Mouse (Mus musculus) retina, embryonic 14.5 days (tissue): ENCODE results near the gene Sec14l3.
"Not testable (repeated sequence)": the region's sequence is repeated elsewhere in the genome, so short reads cannot be mapped to it uniquely, and the experiment has no call there.

ENCODE experiments used
- DNase-seq: peaks from one replicate; pipeline ENCODE4 v3.0.0-alpha.2; 2015; ENCODE audit warnings: low spot score

Gene Sec14l3

DNA sequence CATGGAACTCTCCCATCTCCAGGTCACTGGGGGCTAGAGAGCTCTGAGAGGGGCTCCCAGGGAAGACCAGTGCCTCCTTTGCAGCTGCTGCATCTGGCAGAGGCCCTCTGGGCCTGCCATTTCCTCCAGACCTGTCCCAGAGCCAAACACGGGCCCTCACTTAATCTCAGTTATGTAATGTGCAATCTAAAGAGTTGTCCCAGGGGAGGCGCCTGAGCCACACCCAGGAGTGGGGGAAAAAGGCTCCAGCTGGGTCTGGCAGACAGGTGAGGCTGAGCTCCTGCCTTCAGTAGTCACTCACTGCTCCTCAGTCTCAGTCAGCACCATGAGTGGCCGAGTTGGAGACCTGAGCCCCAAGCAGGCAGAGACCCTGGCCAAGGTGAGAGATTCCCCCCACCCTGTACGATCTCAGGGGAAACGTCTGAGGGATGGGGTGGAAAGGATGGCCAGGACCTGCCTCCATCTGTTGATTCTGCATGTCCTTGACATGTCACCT lies at the start of gene Sec14l3:
Gene Sec14l3, plus strand, starts transcription at position 215 of the 496 bp plus-strand sequence.
- DNase-seq = no peak

DNA sequence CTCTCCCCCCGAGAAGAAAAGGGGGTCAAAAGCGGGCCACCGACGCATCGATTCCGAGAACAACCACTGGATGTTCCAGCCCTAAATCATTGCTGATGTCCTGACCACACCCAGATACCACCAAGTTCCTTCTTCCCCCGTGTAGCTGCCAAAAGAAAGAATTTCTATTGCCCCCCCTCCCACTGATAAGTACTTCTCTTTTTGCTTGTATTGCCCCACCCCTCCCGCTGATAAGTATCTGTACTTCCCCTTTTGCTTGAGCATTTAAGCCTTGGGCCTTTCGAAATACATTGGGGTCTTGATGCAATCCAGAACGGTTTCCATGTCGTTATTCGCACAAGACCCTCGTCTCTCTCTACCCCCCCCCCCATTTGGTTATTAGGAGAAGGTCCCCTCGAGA lies 48.8 kb upstream of the Sec14l3 start:
- DNase-seq = not testable (repeated sequence)

DNA sequence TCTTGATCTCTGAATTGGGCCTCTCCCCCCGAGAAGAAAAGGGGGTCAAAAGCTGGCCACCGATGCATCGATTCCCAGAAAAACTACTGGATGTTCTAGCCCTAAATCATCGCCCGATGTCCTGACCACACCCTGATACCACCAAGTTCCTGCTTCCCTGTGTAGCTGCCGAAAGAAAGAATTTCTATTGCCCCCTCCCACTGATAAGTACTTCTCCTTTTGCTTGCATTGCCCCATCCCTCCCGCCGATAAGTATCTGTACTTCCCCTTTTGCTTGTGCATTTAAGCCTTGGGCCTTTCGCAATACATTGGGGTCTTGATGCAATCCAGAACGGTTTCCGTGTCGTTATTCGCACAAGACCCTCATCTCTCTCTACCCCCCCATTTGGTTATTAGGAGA lies 42.5 kb upstream of the Sec14l3 start:
- not testable (repeated sequence) for DNase-seq

DNA sequence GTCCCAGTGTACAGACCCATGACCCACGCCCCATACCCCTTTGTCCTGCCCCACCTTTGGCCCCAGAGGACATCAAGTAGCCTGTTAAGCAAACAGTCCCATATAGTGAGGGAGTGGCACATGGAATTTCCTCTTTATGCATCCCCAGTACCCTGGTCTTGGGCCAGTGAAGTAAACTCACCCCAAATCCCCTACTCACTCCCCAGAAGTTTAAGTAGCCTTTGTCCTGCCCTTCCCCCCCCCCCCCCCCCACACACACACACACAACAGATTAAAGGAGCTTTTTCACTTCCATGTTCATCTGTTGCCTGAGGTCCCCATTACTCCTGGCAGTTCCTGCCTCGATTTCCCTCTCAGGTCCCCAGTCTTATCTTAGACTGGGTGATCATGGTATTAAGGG lies 41.3 kb upstream of the Sec14l3 start:
- DNase-seq = no peak

DNA sequence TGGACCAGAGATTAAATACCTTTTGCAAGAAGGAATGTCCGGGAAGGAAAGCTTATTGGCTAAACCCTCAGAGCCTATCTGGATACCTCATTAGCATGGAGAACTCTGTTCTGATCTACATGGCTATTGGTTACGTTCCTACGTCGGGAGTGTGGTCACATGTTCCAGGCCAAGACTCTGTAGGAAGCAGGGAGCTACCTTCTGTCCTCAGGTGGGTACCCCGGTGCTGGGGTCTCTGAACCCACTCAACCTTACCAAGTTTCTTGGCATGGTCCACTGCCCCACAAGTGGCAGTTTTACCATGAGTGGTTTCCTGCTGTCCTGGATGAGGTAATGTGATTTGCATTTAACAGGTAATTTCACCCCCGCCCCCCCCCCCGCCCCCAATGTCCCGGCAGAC lies 37.6 kb upstream of the Sec14l3 start:
- no peak for DNase-seq

DNA sequence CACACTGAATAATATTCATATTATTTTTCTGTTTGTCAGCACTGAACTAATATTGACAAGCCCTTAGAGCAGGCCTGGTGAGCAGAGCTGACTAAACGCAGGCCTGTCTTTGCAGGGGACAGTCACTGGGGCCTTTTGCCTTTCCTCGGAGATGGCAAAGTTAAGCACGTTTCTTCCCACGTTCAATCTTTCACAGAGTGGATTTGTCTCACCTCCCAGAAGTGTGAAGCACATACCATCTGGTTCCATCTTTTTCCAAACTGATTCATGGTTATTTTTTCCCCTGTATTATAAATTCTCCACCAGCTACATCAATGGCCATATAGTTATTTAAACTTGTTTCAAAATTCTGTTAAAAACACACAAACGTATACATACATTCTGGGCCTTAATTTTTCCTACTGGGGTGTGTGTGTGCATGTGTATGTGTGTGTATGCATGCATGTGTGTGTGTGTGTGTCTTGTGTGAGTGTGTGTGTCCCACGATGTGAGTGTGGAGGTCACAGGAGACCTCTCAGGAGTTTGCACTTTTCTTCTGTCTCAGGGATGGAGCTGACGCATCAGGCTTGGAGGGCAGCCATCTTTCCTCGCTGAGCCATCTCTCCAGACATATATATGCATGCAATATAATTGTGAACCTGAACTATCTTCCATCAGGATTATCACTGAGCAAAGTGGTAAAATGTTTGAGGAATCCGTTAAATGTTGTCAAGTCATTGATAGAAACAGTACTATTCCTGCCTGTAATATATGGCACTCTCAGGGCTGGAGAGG lies 36.9 kb upstream of the Sec14l3 start:
- no peak for DNase-seq

DNA sequence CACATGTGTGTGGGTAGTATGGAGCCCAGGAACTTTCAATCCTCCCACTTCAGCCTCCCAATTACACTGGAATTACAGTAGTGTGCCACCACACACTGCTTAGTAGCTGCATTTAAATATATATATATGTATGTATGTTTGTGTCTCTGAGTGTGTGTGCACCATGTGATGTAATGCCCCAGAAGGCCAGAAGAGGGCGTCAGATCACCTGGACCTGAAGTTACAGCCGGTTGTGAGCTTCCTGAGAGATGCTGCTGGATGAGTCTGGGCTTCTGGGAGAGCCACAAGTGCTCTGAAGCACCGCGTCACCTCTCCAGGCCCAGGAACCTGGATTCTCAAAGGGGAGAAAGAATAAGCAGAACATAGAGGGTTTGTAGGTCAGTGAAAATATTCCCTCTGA lies 35.3 kb upstream of the Sec14l3 start:
- DNase-seq = no peak

DNA sequence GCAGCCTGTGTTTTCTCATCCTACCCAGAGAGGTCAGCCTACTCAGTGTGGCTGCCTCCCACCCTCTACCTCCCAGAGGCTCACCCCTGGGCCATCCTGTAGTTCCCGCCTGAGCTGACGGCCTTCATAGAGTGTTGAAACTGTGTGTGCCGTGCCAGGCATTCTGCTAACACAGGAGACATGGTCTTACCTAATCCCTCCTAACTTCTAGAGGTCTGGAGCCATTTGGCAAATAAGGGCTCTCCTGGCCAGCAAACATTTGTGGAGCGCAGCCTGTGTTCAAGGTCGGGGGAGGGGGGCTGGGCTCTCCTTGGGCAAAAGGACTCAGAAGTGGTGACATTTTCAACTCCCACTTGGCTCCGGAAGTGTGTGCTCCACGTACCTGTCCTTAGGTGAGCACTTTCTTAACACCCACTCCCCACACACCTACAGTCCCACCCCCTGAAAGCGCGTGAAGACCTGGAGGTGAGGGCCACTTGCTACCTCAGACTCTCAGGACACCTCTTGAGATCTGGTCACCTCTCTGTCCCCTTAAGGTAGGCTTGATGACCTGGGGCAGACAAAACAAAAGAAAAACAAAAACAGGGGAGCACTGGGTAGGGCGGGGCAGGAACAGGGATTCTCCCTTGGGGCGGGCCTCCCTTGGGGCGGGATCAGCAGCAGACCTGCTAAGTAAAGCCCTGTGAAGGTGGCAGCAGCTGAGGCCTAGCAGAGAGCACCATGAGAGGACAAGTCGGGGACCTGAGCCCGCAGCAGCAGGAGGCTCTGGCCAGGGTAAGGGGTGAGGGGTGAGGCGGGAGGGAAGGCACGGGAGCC lies 33.3 kb upstream of the Sec14l3 start, which contains the start of gene Sec14l4:
Gene Sec14l4, plus strand, starts transcription at position 337 of the 816 bp plus-strand sequence.
- DNase-seq = no peak

DNA sequence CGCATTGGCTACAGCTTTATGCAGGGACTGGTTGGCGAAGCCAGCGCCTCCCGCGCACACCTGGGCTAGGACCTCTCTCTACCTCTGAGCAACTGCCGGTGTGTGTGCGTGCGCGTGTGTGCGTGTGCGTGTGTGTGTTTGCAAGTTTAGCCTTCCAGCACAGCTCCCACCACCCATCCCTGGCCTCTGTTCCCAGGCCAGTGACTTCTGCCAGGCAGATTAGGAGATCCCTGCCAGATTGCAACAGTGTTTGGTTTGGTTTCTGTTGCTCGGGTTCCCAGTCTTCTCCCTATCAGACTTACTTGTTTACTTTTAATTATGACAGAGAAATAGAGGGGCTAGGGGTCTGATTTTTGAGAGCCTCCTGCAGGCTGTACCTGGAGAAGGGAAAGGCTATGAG lies 32.7 kb upstream of the Sec14l3 start:
- no peak for DNase-seq

DNA sequence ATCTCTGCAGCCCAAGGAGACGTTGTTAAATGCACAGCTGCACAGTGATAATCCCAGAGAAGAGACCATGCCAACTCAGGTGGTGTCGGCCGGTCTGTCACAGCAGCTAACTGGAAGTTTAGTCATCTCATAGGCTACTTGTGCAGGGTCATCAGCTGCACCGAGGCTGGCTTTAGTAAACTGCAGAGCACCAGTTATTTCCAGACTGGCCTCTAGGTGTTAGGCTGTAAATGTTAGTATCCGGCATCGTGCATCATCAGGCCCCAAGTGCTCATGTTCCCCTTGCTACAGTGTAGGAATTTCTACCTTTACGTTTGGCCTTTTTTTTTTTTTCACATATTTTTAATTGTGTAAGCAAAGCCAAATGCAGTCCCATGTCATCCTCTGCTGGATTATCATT lies 31.2 kb upstream of the Sec14l3 start:
- DNase-seq = no peak

DNA sequence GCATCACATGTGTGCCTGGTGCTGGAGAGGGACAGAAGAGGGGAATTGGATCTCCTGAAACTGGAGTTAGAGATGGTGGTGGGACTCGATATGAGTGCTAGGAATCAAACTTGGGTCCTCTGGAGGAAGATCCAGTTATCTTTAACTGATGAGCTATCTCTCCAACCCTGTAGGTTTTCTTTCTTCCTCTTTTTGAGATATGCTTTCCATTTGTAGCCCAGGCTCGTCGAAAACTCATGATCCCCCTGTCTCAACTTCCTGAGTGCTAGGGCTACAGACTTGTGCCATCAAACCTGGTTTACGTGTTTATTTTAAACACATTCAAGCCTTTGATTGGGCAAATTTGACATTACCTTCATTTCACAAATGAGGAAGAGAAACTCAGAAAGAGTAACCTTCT lies 30.5 kb upstream of the Sec14l3 start:
- no peak for DNase-seq

DNA sequence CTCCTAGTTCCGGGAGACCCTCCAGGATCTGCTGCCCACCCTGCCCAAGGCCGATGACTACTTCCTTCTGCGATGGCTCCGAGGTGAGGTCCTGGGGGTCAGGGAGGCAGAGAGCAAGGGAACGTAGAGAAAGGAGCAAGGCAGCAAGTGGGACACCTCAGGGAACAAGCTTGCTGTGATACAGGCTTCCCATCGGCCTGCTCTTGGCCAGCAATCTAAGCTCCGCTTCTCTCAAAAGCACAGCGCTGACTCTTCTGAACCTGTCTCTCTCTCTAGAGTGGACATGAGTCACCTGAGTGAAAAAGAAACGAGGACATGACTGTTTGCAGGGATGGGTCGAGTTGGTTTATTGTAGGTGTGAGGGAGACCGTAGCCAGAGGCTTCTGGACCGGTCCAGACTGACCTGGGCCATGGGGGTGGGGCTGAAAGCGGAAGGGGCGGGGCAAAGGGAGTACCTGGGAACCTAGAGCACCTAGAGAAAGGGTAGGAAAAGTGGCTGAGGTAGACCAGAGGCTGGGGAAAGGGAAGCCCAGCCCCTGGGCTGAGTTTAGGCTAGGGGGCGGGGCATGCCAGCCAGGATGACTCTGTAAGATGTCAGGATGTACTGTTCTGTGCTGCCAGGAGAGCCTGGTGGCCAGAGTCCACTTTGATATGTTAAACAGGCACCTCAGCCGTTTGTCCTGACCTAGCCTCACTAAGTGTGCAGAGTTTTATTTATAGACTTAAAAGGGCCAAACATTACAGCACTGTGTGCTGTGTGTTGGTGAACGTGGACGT lies 29.3 kb upstream of the Sec14l3 start:
- no peak for DNase-seq

DNA sequence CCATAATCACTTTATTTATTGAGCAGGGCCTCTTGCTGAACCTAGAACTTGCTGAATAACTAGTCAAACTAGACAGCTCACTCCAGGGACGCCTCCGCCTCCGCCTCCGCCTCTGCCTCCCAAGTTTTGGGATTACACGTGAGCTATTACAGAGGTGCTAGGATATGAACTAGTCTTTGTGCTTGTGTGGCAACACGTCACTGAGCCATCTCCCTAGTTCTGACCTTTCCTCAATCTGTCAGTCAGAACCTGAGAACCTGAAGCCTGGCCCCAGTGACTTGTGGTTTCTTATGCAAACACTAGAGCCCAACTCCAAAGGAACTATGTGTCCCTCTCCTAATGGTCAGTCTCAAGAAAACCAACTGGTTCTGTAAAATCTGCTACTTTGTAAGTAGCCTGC lies 28.7 kb upstream of the Sec14l3 start:
- no peak for DNase-seq

DNA sequence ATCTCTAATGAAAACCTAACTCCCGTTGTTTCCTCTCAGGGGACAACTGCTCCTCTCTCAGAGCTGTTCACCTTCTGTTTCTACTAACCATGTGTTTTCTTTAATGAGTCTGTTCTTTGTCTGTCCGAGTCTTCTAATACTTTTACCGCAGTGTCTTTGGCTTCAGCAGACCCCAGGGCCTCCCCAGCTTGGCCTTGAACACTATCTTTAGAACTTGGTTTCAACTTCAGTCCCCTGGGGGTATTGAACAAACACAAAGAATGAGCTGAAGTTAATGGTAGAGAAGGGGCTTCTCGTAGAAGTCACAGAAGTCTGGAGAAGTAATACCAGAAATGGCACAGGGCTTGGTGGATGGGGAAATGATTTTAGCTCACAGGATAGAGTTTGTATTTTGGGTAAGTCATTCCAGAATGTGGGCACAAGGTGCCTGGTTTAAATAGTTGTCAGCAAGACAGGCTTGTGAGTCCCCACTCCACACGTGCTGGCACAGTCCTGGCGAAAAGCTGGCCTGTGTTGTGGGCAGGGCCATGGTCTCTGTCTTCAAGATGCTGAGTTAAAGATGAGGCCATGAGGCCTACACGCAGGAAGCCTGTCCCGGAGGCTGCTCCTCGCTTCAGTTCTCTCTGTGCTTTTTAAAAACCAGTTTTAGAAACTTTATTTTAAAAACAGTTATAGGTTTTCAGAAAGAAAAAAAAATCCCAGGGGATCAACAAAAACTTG lies 28.1 kb upstream of the Sec14l3 start:
- DNase-seq = no peak

DNA sequence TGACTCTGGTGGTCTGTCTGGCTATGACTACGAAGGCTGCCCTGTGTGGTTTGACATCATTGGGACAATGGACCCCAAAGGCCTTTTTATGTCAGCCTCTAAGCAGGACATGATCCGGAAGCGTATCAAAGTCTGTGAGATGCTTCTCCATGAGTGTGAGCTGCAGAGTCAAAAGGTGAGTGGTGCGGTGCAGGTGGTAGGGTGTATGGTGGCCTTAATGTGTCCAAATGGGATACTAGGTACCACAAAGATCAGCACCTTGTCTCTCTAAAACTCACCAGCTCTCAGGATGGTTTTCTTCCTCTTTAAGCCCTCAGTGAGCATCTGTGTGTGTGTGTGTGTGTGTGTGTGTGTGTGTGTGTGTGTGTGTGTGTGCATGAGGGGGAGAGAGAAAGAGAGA lies 24.7 kb upstream of the Sec14l3 start:
- no peak for DNase-seq

DNA sequence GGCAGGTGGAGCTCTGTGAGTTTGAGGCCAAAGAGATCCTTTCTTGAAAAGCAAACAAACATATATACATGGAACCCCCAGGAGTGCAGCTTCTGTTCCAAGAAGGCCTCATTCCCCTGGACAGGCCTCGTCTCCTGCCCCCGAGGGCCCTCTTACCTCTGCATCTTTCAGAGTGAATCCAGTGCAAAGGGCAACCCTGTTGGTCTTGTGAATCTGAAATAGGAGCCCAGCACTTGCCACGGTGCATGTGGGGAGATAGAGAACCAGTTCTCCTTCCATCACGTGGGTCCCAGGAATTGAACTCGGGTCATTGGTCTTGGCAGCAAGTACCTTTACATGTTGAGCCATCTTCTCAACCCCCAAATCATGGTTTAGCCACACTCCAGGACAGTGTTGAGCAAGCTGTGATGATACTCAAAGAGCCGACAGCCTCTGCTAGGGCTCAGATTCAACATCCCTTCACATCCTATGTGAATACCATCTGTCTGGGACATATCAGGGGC lies 23.5 kb upstream of the Sec14l3 start:
- DNase-seq = no peak

DNA sequence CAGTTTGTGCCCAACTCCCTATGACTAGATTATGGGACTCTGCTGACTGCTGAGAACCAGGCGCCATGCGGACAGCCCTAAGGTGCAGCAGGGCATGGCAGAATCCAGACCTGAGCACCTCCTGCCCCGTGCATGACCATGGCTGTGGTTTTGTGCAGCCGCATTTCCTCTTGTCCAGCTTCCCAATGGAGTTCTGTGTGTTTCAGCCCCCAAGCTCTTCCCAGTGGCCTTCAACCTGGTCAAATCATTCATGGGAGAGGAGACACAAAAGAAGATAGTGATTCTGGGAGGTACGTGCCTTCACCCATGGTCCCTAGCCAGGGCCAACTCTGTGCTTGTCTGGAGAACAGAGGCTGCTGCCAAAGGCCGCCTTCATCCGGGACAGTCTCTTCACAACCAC lies 21.6 kb upstream of the Sec14l3 start:
- DNase-seq = no peak

DNA sequence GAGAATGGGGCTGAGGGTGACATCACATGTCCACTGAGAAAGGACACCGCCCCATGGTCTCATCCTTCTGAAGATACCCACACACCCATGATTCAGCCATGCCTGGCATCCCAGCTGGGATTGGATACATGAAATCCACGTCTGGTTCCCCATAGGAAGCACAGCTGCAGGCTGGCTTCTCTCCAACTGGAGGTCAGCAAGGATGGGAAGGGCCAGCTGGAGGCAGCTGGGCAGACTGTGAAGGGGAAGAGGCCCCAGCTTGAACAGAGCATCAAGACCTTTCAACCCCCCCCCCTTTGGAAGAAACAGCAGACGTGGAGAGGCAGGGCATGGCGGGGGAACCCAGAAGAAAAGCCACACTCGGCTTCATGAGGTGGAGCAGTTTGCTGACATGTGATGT lies 18.1 kb upstream of the Sec14l3 start:
- DNase-seq = no peak

DNA sequence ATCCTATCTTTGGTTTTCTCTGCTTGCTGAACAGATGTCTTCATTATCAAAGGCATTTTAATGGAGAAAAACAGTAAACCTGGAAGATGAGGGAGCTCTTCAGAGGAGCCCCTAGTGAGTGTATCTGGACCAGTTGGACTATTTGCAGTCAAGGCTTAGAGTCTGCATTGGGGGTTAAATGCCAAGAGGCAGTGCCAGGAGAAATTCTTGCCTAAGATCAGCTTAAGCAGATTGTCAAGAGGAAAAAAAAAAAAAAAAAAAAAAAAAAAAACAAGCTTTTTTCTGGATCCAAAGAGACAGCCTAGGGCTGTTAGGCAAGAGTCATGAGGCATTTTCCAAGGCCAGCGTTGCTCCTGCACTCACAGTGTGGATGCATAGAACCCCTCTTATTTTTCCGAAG lies 16.9 kb upstream of the Sec14l3 start:
- DNase-seq = no peak

DNA sequence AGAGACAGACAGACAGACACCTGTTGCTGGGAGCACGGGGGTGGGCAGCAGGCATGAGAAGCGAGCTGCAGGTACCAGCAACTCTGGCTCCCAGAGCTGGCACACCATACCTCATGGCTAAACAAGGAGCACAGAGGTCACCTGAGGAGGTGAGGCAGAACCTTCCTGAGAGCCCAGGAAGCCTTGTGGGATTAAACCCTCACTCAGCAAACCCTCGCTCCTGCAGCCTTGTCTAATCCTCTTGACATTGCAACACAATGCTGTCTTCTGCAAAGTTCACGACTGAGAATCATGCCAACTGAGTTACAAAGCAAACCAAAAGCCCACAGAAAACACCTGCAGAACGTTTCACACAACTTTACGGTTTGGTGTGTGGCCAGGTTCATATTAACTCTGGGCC lies 16.2 kb upstream of the Sec14l3 start:
- DNase-seq = no peak

DNA sequence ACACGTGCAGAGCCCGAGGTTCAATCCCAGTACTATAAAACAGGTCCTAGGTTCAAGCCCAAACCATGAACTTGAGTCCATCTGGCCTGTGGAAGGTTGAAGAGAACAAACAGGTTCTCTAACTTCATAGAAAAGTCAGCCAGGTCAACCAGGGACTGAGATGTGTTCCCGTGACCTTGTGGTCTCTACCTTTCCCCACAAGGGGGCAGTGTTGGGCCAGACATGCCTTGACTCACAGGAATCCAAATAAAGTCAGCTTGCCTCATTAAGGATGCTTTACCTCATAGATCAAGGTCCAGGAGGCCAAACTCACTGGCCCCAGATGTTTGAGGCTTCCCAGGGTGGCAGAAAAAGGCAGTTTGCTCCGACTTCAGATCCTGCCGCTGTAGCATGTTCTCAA lies 11.1 kb upstream of the Sec14l3 start:
- peak; percentile 86 for DNase-seq
